Mouse (Mus musculus): ENCODE data around the gene Plppr2. TPM values are rescaled to one million over a fixed set of nuclear protein-coding genes. Genes with fewer than 3 reads are reported as not detected.

Plppr2 gene
- polyA plus RNA-seq, 1 experiment from 2014 or later, result 2.2 TPM

- no peak overlapping the region for H3K4me2 ChIP-seq (replicated peaks; ENCODE audit: low read depth, low read length)
- DNase-seq (ENCODE audit: low spot score) (no peak), ATAC-seq (no peak)
- no peaks in the 10 kb centered on the region for H3K4me1 ChIP-seq (ENCODE audit: insufficient read depth, low read depth, low read length)
- no peak overlapping the region for H3K27ac ChIP-seq (ENCODE audit: low read length)
- TF ChIP-seq EP300 (IDR thresholded peaks at IDR 0.05) (no peak), CTCF (IDR thresholded peaks at IDR 0.05) (no peak)
- no peaks in the 10 kb centered on the region for H3K36me3 ChIP-seq (ENCODE audit: insufficient read depth, low read length)
- no peaks in the 10 kb centered on the region for H3K27me3 ChIP-seq (replicated peaks; ENCODE audit: insufficient read depth, low read length)
- no peak overlapping the region for H3K4me3 ChIP-seq (ENCODE audit: low read depth, low read length)
- H3K9me3 ChIP-seq (ENCODE audit: low read length), result no peaks in the 10 kb centered on the region
- WGBS, result 81% methylated on average over 5 of the region's 5 CpGs
- H3K9ac ChIP-seq (replicated peaks; ENCODE audit: low read depth), result no peak overlapping the region
Measured at GRCm38 (mm10) chr9:21977331-21977730, 40.5 kb downstream of the Plppr2 start.

GRCm38 (mm10) chr9:21977972-21978371 lies 41.1 kb downstream of the Plppr2 start:
- no peak overlapping the region for H3K4me2 ChIP-seq (replicated peaks; ENCODE audit: low read depth, low read length)
- H3K4me3 ChIP-seq (ENCODE audit: low read depth, low read length), result no peak overlapping the region
- H3K4me1 ChIP-seq (ENCODE audit: insufficient read depth, low read depth, low read length), result no peaks in the 10 kb centered on the region
- peak; percentile 74 for TF ChIP-seq CTCF (IDR thresholded peaks at IDR 0.05)
- TF ChIP-seq EP300 (IDR thresholded peaks at IDR 0.05), result no peak
- WGBS, result 14% methylated on average over 2 of the region's 2 CpGs
- DNase-seq (ENCODE audit: low spot score) (no peak), ATAC-seq (no peak)
- no peaks in the 10 kb centered on the region for H3K36me3 ChIP-seq (ENCODE audit: insufficient read depth, low read length)
- H3K27me3 ChIP-seq (replicated peaks; ENCODE audit: insufficient read depth, low read length), result no peaks in the 10 kb centered on the region
- no peak overlapping the region for H3K9ac ChIP-seq (replicated peaks; ENCODE audit: low read depth)
- H3K27ac ChIP-seq (ENCODE audit: low read length), result no peak overlapping the region
- H3K9me3 ChIP-seq (ENCODE audit: low read length), result no peaks in the 10 kb centered on the region

- Histone ChIP-seq H3K4me2 (replicated peaks; ENCODE audit: low read depth, low read length) (no peak overlapping the region), H3K9ac (replicated peaks; ENCODE audit: low read depth) (no peak overlapping the region), H3K27ac (ENCODE audit: low read length) (no peak overlapping the region), H3K36me3 (ENCODE audit: insufficient read depth, low read length) (no peaks in the 10 kb centered on the region), H3K4me3 (ENCODE audit: low read depth, low read length) (no peak overlapping the region), H3K9me3 (ENCODE audit: low read length) (no peaks in the 10 kb centered on the region), H3K4me1 (ENCODE audit: insufficient read depth, low read depth, low read length) (no peaks in the 10 kb centered on the region), H3K27me3 (replicated peaks; ENCODE audit: insufficient read depth, low read length) (no peaks in the 10 kb centered on the region)
- TF ChIP-seq EP300 (IDR thresholded peaks at IDR 0.05), result no peak
- TF ChIP-seq CTCF (IDR thresholded peaks at IDR 0.05), result no peak
- no peak for DNase-seq (ENCODE audit: low spot score)
- 87% methylated on average over 4 of the region's 4 CpGs for WGBS
- no peak for ATAC-seq
Measured at GRCm38 (mm10) chr9:21978398-21979128, 41.7 kb downstream of the Plppr2 start.

GRCm38 (mm10) chr9:21983911-21984310 lies 47.1 kb downstream of the Plppr2 start:
- Histone ChIP-seq H3K9ac (replicated peaks; ENCODE audit: low read depth) (no peak overlapping the region), H3K27ac (ENCODE audit: low read length) (no peak overlapping the region), H3K4me3 (ENCODE audit: low read depth, low read length) (no peak overlapping the region), H3K27me3 (replicated peaks; ENCODE audit: insufficient read depth, low read length) (0 out of 2 replicates have a peak, but pooled peaks cover 10% of the 10 kb centered on the region), H3K36me3 (ENCODE audit: insufficient read depth, low read length) (no peaks in the 10 kb centered on the region), H3K4me1 (ENCODE audit: insufficient read depth, low read depth, low read length) (peaks cover 6% of the 10 kb centered on the region), H3K9me3 (ENCODE audit: low read length) (no peaks in the 10 kb centered on the region), H3K4me2 (replicated peaks; ENCODE audit: low read depth, low read length) (no peak overlapping the region)
- WGBS, result 34% methylated on average over 3 of the region's 3 CpGs
- DNase-seq (ENCODE audit: low spot score) (no peak), ATAC-seq (no peak)
- TF ChIP-seq EP300 (IDR thresholded peaks at IDR 0.05) (no peak), CTCF (IDR thresholded peaks at IDR 0.05) (no peak)

GRCm38 (mm10) chr9:21987592-21988342 lies 50.9 kb downstream of the Plppr2 start:
- peaks cover 13% of the 10 kb centered on the region for H3K4me1 ChIP-seq (ENCODE audit: insufficient read depth, low read depth, low read length)
- peak overlapping the region; percentile 91; the same call in 1 of the 2 replicates for H3K4me2 ChIP-seq (replicated peaks; ENCODE audit: low read depth, low read length)
- ATAC-seq (no peak), DNase-seq (ENCODE audit: low spot score) (no peak)
- peaks cover 25% of the 10 kb centered on the region; the same call in 1 of the 2 replicates for H3K27me3 ChIP-seq (replicated peaks; ENCODE audit: insufficient read depth, low read length)
- no peak for TF ChIP-seq EP300 (IDR thresholded peaks at IDR 0.05)
- TF ChIP-seq CTCF (IDR thresholded peaks at IDR 0.05), result no peak
- H3K36me3 ChIP-seq (ENCODE audit: insufficient read depth, low read length), result no peaks in the 10 kb centered on the region
- peak overlapping the region; percentile 45; the same call in 1 of the 2 replicates for H3K4me3 ChIP-seq (ENCODE audit: low read depth, low read length)
- H3K27ac ChIP-seq (ENCODE audit: low read length), result no peak overlapping the region
- H3K9me3 ChIP-seq (ENCODE audit: low read length), result no peaks in the 10 kb centered on the region
- no peak overlapping the region for H3K9ac ChIP-seq (replicated peaks; ENCODE audit: low read depth)
- WGBS, result 11% methylated on average over 36 of the region's 36 CpGs

GRCm38 (mm10) chr9:21988421-21989101 lies 51.7 kb downstream of the Plppr2 start:
- no peak overlapping the region for H3K27ac ChIP-seq (ENCODE audit: low read length)
- peaks cover 25% of the 10 kb centered on the region; the same call in 1 of the 2 replicates for H3K27me3 ChIP-seq (replicated peaks; ENCODE audit: insufficient read depth, low read length)
- H3K9ac ChIP-seq (replicated peaks; ENCODE audit: low read depth), result peak overlapping the region; percentile 16; the same call in 1 of the 2 replicates
- peak overlapping the region; percentile 45 for H3K4me3 ChIP-seq (ENCODE audit: low read depth, low read length)
- H3K36me3 ChIP-seq (ENCODE audit: insufficient read depth, low read length), result no peaks in the 10 kb centered on the region
- DNase-seq (ENCODE audit: low spot score) (peak; percentile 41), ATAC-seq (peak; percentile 43)
- 2% methylated on average over 32 of the region's 32 CpGs for WGBS
- TF ChIP-seq CTCF (IDR thresholded peaks at IDR 0.05) (peak; percentile 39), EP300 (IDR thresholded peaks at IDR 0.05) (no peak)
- peaks cover 13% of the 10 kb centered on the region for H3K4me1 ChIP-seq (ENCODE audit: insufficient read depth, low read depth, low read length)
- H3K9me3 ChIP-seq (ENCODE audit: low read length), result no peaks in the 10 kb centered on the region
- peak overlapping the region; percentile 91 for H3K4me2 ChIP-seq (replicated peaks; ENCODE audit: low read depth, low read length)
